Comparison of ENCODE assay signal across 41 mouse cellular contexts in genomic region chr2:87776143-87776542, GRCm38 (mm10). TPM values are rescaled to one million over a fixed set of nuclear protein-coding genes. Genes with fewer than 3 reads are reported as not detected.
DNase-seq lines count a peak whose midpoint lies in the region; ATAC-seq lines count a peak whose summit lies in the region.
"Had no signal": no experiment of that assay in that cellular context is flagged by ENCODE, and none has a peak within 500 bp of the region (broad histone marks: within the 10 kb centered on the region; RNA-seq: fewer than 3 reads in every experiment).

No protein-coding gene starts in this region.

- H3K4me1 ChIP-seq in hindbrain, embryonic 13.5 days (replicated peaks): no peaks in the 10 kb centered on the region
- H3K4me1 ChIP-seq: intestine, embryonic 15.5 days; limb, embryonic 12.5 days; liver, embryonic 12.5 days; megakaryocyte, embryonic 14.5 days; midbrain, embryonic 15.5 days; neural tube, embryonic 12.5 days had no signal

- DNase-seq in frontal cortex, postnatal 25 days (ENCODE audit: low spot score in 2 of 2): no peak
- DNase-seq in left cerebral cortex, adult 11 months (ENCODE audit: low spot score): peak; percentile 1
- DNase-seq in left cerebral cortex, adult 8-10 months (ENCODE audit: low spot score in 2 of 2): no peak
- DNase-seq in retina, adult 2 months (ENCODE audit: low read depth, low spot score): peak; percentile 6
- DNase-seq in retina, embryonic 14.5 days (ENCODE audit: low spot score): no peak
- peak; percentile 43 for DNase-seq in brain, adult 2 months (ENCODE audit: low read depth, low spot score)
- DNase-seq: adrenal gland, postnatal 25 days; cerebellum, adult 2 months; cerebellum, postnatal 36 days; heart, postnatal 14 days; kidney, adult 2 months; kidney, postnatal 10 days; liver, postnatal 0 days; lung, postnatal 4 days; right cerebral cortex, postnatal 4 days; thymus, adult 2 months; thymus, postnatal 4 days had no signal

- ATAC-seq in frontal cortex, adult (ENCODE audit: low TSS enrichment): peak; percentile 57
- no peak for ATAC-seq in hindbrain, embryonic 13.5 days (ENCODE audit: low FRiP score)
- ATAC-seq: CD4-positive, CD25-positive, alpha-beta regulatory T cell, adult 4 months; forebrain, embryonic 14.5 days; hindbrain, postnatal 0 days; intestine, embryonic 15.5 days; liver, embryonic 12.5 days; liver, postnatal 0 days; lung, postnatal 0 days; midbrain, embryonic 15.5 days had no signal

- H3K36me3 ChIP-seq in hindbrain, embryonic 13.5 days: no peaks in the 10 kb centered on the region
- H3K36me3 ChIP-seq: intestine, embryonic 15.5 days; limb, embryonic 12.5 days; liver, embryonic 12.5 days; midbrain, embryonic 15.5 days; neural tube, embryonic 12.5 days had no signal

- H3K4me2 ChIP-seq in hindbrain, embryonic 13.5 days: no peak overlapping the region
- H3K4me2 ChIP-seq: intestine, embryonic 15.5 days; limb, embryonic 12.5 days; liver, embryonic 12.5 days; midbrain, embryonic 15.5 days; neural tube, embryonic 12.5 days had no signal

- no peak overlapping the region for H3K27ac ChIP-seq in hindbrain, embryonic 13.5 days
- H3K27ac ChIP-seq: hindbrain, postnatal 0 days; intestine, embryonic 15.5 days; limb, embryonic 12.5 days; liver, embryonic 12.5 days; midbrain, embryonic 15.5 days; neural tube, embryonic 12.5 days; stomach, postnatal 0 days had no signal

- H3K27me3 ChIP-seq in hindbrain, embryonic 13.5 days: no peaks in the 10 kb centered on the region
- H3K27me3 ChIP-seq: intestine, embryonic 15.5 days; limb, embryonic 12.5 days; liver, embryonic 12.5 days; megakaryocyte, embryonic 14.5 days; midbrain, embryonic 15.5 days; neural tube, embryonic 12.5 days had no signal

- H3K9me3 ChIP-seq in hindbrain, embryonic 13.5 days: no peaks in the 10 kb centered on the region
- H3K9me3 ChIP-seq: intestine, embryonic 15.5 days; limb, embryonic 12.5 days; midbrain, embryonic 15.5 days; neural tube, embryonic 12.5 days had no signal

- H3K4me3 ChIP-seq in hindbrain, embryonic 13.5 days: no peak overlapping the region
- H3K4me3 ChIP-seq: intestine, embryonic 15.5 days; limb, embryonic 12.5 days; liver, embryonic 12.5 days; megakaryocyte, embryonic 14.5 days; midbrain, embryonic 15.5 days; neural tube, embryonic 12.5 days had no signal

- no peak overlapping the region for H3K9ac ChIP-seq in hindbrain, embryonic 13.5 days
- H3K9ac ChIP-seq: intestine, embryonic 15.5 days; limb, embryonic 12.5 days; liver, embryonic 12.5 days; liver, postnatal 0 days; midbrain, embryonic 15.5 days; neural tube, embryonic 12.5 days had no signal

- 61% methylated on average over 1 of the region's 1 CpGs for WGBS in hindbrain, embryonic 13.5 days

RNA-seq across cellular contexts. Expression of gene Olfr152, which starts 3.1 kb away (rescaled TPM):
- total RNA-seq in left cerebral cortex, adult 8-10 months (2022): not detected
- not detected in 2 replicates for polyA plus RNA-seq in hindbrain, embryonic 13.5 days (2015; fragmentation: Nextera tagmentation; extraction: Ambion mirVana)
- total RNA-seq: adrenal gland, adult 18-20 months; adrenal gland, postnatal 25 days; gastrocnemius, adult 8-10 months; gastrocnemius, postnatal 4 days; heart, adult 8-10 months; heart, postnatal 14 days; hindbrain, postnatal 0 days; layer of hippocampus, postnatal 25 days; left cerebral cortex, postnatal 14 days had no signal
- polyA plus RNA-seq: CD4-positive, CD25-positive, alpha-beta regulatory T cell, adult 4 months; cerebellum, adult 2 months; embryonic facial prominence, embryonic 11.5 days; forebrain, embryonic 14.5 days; heart, embryonic 14.5 days; hindbrain, embryonic 11.5 days; hindbrain, postnatal 0 days; intestine, embryonic 15.5 days; kidney, adult 2 months; large intestine, adult 2 months; limb, embryonic 12.5 days; liver, embryonic 12.5 days; liver, postnatal 0 days; lung, postnatal 0 days; midbrain, embryonic 15.5 days; neural tube, embryonic 12.5 days; spleen, adult 2 months; stomach, postnatal 0 days; thymus, adult 2 months had no signal

RNA-seq across cellular contexts. Expression of gene Olfr1141, which starts 22.4 kb away (rescaled TPM):
- not detected for total RNA-seq in left cerebral cortex, adult 8-10 months (2022)
- polyA plus RNA-seq in hindbrain, embryonic 13.5 days (2015; fragmentation: Nextera tagmentation; extraction: Ambion mirVana): not detected in 2 replicates
- total RNA-seq: adrenal gland, adult 18-20 months; adrenal gland, postnatal 25 days; gastrocnemius, adult 8-10 months; gastrocnemius, postnatal 4 days; heart, adult 8-10 months; heart, postnatal 14 days; hindbrain, postnatal 0 days; layer of hippocampus, postnatal 25 days; left cerebral cortex, postnatal 14 days had no signal
- polyA plus RNA-seq: CD4-positive, CD25-positive, alpha-beta regulatory T cell, adult 4 months; cerebellum, adult 2 months; embryonic facial prominence, embryonic 11.5 days; forebrain, embryonic 14.5 days; heart, embryonic 14.5 days; hindbrain, embryonic 11.5 days; hindbrain, postnatal 0 days; intestine, embryonic 15.5 days; kidney, adult 2 months; large intestine, adult 2 months; limb, embryonic 12.5 days; liver, embryonic 12.5 days; liver, postnatal 0 days; lung, postnatal 0 days; midbrain, embryonic 15.5 days; neural tube, embryonic 12.5 days; spleen, adult 2 months; stomach, postnatal 0 days; thymus, adult 2 months had no signal

RNA-seq across cellular contexts. Expression of gene Olfr1143, which starts 24.2 kb away (rescaled TPM):
- not detected for total RNA-seq in left cerebral cortex, adult 8-10 months (2022)
- polyA plus RNA-seq in hindbrain, embryonic 13.5 days (2015; fragmentation: Nextera tagmentation; extraction: Ambion mirVana): not detected in 2 replicates
- total RNA-seq: adrenal gland, adult 18-20 months; adrenal gland, postnatal 25 days; gastrocnemius, adult 8-10 months; gastrocnemius, postnatal 4 days; heart, adult 8-10 months; heart, postnatal 14 days; hindbrain, postnatal 0 days; layer of hippocampus, postnatal 25 days; left cerebral cortex, postnatal 14 days had no signal
- polyA plus RNA-seq: CD4-positive, CD25-positive, alpha-beta regulatory T cell, adult 4 months; cerebellum, adult 2 months; embryonic facial prominence, embryonic 11.5 days; forebrain, embryonic 14.5 days; heart, embryonic 14.5 days; hindbrain, embryonic 11.5 days; hindbrain, postnatal 0 days; intestine, embryonic 15.5 days; kidney, adult 2 months; large intestine, adult 2 months; limb, embryonic 12.5 days; liver, embryonic 12.5 days; liver, postnatal 0 days; lung, postnatal 0 days; midbrain, embryonic 15.5 days; neural tube, embryonic 12.5 days; spleen, adult 2 months; stomach, postnatal 0 days; thymus, adult 2 months had no signal

RNA-seq across cellular contexts. Expression of gene Olfr1140, which starts 32.6 kb away (rescaled TPM):
- total RNA-seq in left cerebral cortex, adult 8-10 months (2022): not detected
- polyA plus RNA-seq in hindbrain, embryonic 13.5 days (2015; fragmentation: Nextera tagmentation; extraction: Ambion mirVana): not detected in 2 replicates
- total RNA-seq: adrenal gland, adult 18-20 months; adrenal gland, postnatal 25 days; gastrocnemius, adult 8-10 months; gastrocnemius, postnatal 4 days; heart, adult 8-10 months; heart, postnatal 14 days; hindbrain, postnatal 0 days; layer of hippocampus, postnatal 25 days; left cerebral cortex, postnatal 14 days had no signal
- polyA plus RNA-seq: CD4-positive, CD25-positive, alpha-beta regulatory T cell, adult 4 months; cerebellum, adult 2 months; embryonic facial prominence, embryonic 11.5 days; forebrain, embryonic 14.5 days; heart, embryonic 14.5 days; hindbrain, embryonic 11.5 days; intestine, embryonic 15.5 days; kidney, adult 2 months; large intestine, adult 2 months; limb, embryonic 12.5 days; liver, embryonic 12.5 days; liver, postnatal 0 days; lung, postnatal 0 days; midbrain, embryonic 15.5 days; neural tube, embryonic 12.5 days; spleen, adult 2 months; stomach, postnatal 0 days; thymus, adult 2 months had no signal

RNA-seq across cellular contexts. Expression of gene Olfr1145, which starts 33.5 kb away (rescaled TPM):
- not detected for total RNA-seq in left cerebral cortex, adult 8-10 months (2022)
- not detected in 2 replicates for polyA plus RNA-seq in hindbrain, embryonic 13.5 days (2015; fragmentation: Nextera tagmentation; extraction: Ambion mirVana)
- total RNA-seq: adrenal gland, adult 18-20 months; adrenal gland, postnatal 25 days; gastrocnemius, adult 8-10 months; gastrocnemius, postnatal 4 days; heart, adult 8-10 months; heart, postnatal 14 days; hindbrain, postnatal 0 days; layer of hippocampus, postnatal 25 days; left cerebral cortex, postnatal 14 days had no signal
- polyA plus RNA-seq: CD4-positive, CD25-positive, alpha-beta regulatory T cell, adult 4 months; cerebellum, adult 2 months; embryonic facial prominence, embryonic 11.5 days; forebrain, embryonic 14.5 days; heart, embryonic 14.5 days; hindbrain, embryonic 11.5 days; hindbrain, postnatal 0 days; intestine, embryonic 15.5 days; kidney, adult 2 months; large intestine, adult 2 months; limb, embryonic 12.5 days; liver, embryonic 12.5 days; liver, postnatal 0 days; lung, postnatal 0 days; midbrain, embryonic 15.5 days; neural tube, embryonic 12.5 days; spleen, adult 2 months; stomach, postnatal 0 days; thymus, adult 2 months had no signal

Comparison
In these comparisons a context has a peak if more than half of its experiments do, and no peak if none do; other contexts are left out.
1. DNase-seq: peak in left cerebral cortex, adult 11 months (single experiment), retina, adult 2 months (single experiment) and brain, adult 2 months (single experiment); none in frontal cortex, postnatal 25 days (0 of 2), left cerebral cortex, adult 8-10 months (0 of 2) and retina, embryonic 14.5 days (single experiment).